ENCODE assay signal across 9 mouse cellular contexts in genomic region chr15:59245927-59246649, GRCm38 (mm10).
DNase-seq lines count a peak whose midpoint lies in the region; ATAC-seq and TF ChIP-seq lines count a peak whose summit lies in the region.
"Had no signal": no experiment of that assay in that cellular context is flagged by ENCODE, and none has a peak within 500 bp of the region (broad histone marks: within the 10 kb centered on the region; RNA-seq: fewer than 3 reads in every experiment).

No protein-coding gene starts in this region.

- no peaks in the 10 kb centered on the region for H3K27me3 ChIP-seq in lung, embryonic 14.5 days (ENCODE audit: insufficient read depth, low read length)
- H3K27me3 ChIP-seq in midbrain, embryonic 14.5 days (ENCODE audit: control insufficient read depth, insufficient read depth, low read length): no peaks in the 10 kb centered on the region

- H3K27ac ChIP-seq in lung, embryonic 14.5 days (ENCODE audit: low read depth): peak overlapping the region; percentile 48; the same call in 1 of the 2 replicates
- no peak overlapping the region for H3K27ac ChIP-seq in midbrain, embryonic 14.5 days (replicated peaks; ENCODE audit: low read depth, low read length)

- H3K9me3 ChIP-seq in lung, embryonic 14.5 days (ENCODE audit: low read depth, low read length): no peaks in the 10 kb centered on the region
- H3K9me3 ChIP-seq in midbrain, embryonic 14.5 days (ENCODE audit: control insufficient read depth, low read length): no peaks in the 10 kb centered on the region

- DNase-seq in testis, postnatal 14 days (ENCODE audit: low spot score): peak; percentile 8
- DNase-seq in testis, postnatal 10 days (ENCODE audit: low spot score): no peak
- peak; percentile 47 for DNase-seq in heart, postnatal 25 days (ENCODE audit: low spot score)
- DNase-seq in lung, embryonic 14.5 days: peak; percentile 80
- no peak for DNase-seq in midbrain, embryonic 14.5 days
- no peak for DNase-seq in natural killer cell, adult 2 months (ENCODE audit: low spot score in 2 of 2)
- DNase-seq in retina, embryonic 14.5 days (ENCODE audit: low spot score): no peak
- DNase-seq in left cerebral cortex, adult 8-10 months (ENCODE audit: low spot score in 2 of 2): no peak

- no peak overlapping the region for H3K9ac ChIP-seq in lung, embryonic 14.5 days
- no peak overlapping the region for H3K9ac ChIP-seq in midbrain, embryonic 14.5 days (replicated peaks; ENCODE audit: low read length)

- no peaks in the 10 kb centered on the region for H3K36me3 ChIP-seq in lung, embryonic 14.5 days (ENCODE audit: insufficient read depth)
- H3K36me3 ChIP-seq in midbrain, embryonic 14.5 days (ENCODE audit: control insufficient read depth, insufficient read depth, low read length): no peaks in the 10 kb centered on the region

- intact Hi-C loops in heart, postnatal 25 days (cut with DNase I): loop anchor here (5.0 kb wide), 1 partner anchor 44 kb away; no protein-coding TSS in a partner anchor

- WGBS in lung, embryonic 14.5 days: 39% methylated on average over 4 of the region's 4 CpGs
- WGBS in midbrain, embryonic 14.5 days: 78% methylated on average over 4 of the region's 4 CpGs

- no peak for TF ChIP-seq CTCF in lung, embryonic 14.5 days (IDR thresholded peaks at IDR 0.05; ENCODE audit: low read depth)

- H3K4me1 ChIP-seq in lung, embryonic 14.5 days (ENCODE audit: insufficient read depth): 0 out of 2 replicates have a peak, but pooled peaks cover 2% of the 10 kb centered on the region
- H3K4me1 ChIP-seq in midbrain, embryonic 14.5 days (ENCODE audit: control insufficient read depth, insufficient read depth, low read length): no peaks in the 10 kb centered on the region

- ATAC-seq in lung, embryonic 14.5 days (ENCODE audit: insufficient read depth): peak; percentile 75
- ATAC-seq in midbrain, embryonic 14.5 days (ENCODE audit: low FRiP score, low TSS enrichment): no peak

- H3K4me3 ChIP-seq in lung, embryonic 14.5 days (ENCODE audit: low read depth, low read length): no peak overlapping the region
- no peak overlapping the region for H3K4me3 ChIP-seq in midbrain, embryonic 14.5 days (replicated peaks; ENCODE audit: low read depth, low read length)
- H3K4me3 ChIP-seq: erythroblast, embryonic 14.5 days had no signal

- no peak overlapping the region for H3K4me2 ChIP-seq in lung, embryonic 14.5 days
- no peak overlapping the region for H3K4me2 ChIP-seq in midbrain, embryonic 14.5 days (ENCODE audit: low read length)

Comparison
In these comparisons a context has a peak if more than half of its experiments do, and no peak if none do; other contexts are left out.
1. DNase-seq: peak in testis, postnatal 14 days (single experiment), heart, postnatal 25 days (single experiment) and lung, embryonic 14.5 days (single experiment); none in testis, postnatal 10 days (single experiment), midbrain, embryonic 14.5 days (single experiment), natural killer cell, adult 2 months (0 of 2), retina, embryonic 14.5 days (single experiment) and left cerebral cortex, adult 8-10 months (0 of 2).